Mouse (Mus musculus) lung, embryonic 14.5 days (tissue): ENCODE data around the gene Tuba3a. TPM values are rescaled to one million over a fixed set of nuclear protein-coding genes. Genes with fewer than 3 reads are reported as not detected.

ENCODE experiments used
- ATAC-seq: fragments of 200-750 bp; cut with Nextera tagmentation; 2 replicates; pipeline ENCODE4 v1.8.0; 2017; ENCODE audit warnings: mild to moderate bottlenecking, moderate TSS enrichment, moderate library complexity; ENCODE audit not compliant: insufficient read depth
- DNase-seq: peaks from one replicate; pipeline ENCODE4 v3.0.0-alpha.2; 2015
- H3K27ac ChIP-seq: fragments of 300-500 bp; sonication (generic); 2 replicates; pipeline ENCODE4 v1.5.1; 2014; ENCODE audit warnings: low read depth, mild to moderate bottlenecking, moderate library complexity
- H3K27me3 ChIP-seq: fragments of 300-500 bp; sonication (generic); 2 replicates; pipeline ENCODE4 v1.6.1; 2014; ENCODE audit warnings: low read length, control low read depth; ENCODE audit not compliant: insufficient read depth
- H3K36me3 ChIP-seq: fragments of 300-500 bp; sonication (generic); 2 replicates; pipeline ENCODE4 v1.6.1; 2014; ENCODE audit warnings: control low read depth; ENCODE audit not compliant: insufficient read depth
- H3K4me1 ChIP-seq: fragments of 300-500 bp; sonication (generic); 2 replicates; pipeline ENCODE4 v1.6.1; 2014; ENCODE audit warnings: antibody characterized with exemption, control low read depth; ENCODE audit not compliant: insufficient read depth
- H3K4me2 ChIP-seq: fragments of 300-500 bp; sonication (generic); 2 replicates; pipeline ENCODE4 v1.6.1; 2014; ENCODE audit warnings: mild to moderate bottlenecking
- H3K4me3 ChIP-seq: fragments of 300-500 bp; sonication (generic); 2 replicates; pipeline ENCODE4 v1.5.1; 2014; ENCODE audit warnings: low read depth, low read length
- H3K9ac ChIP-seq: fragments of 300-500 bp; sonication (generic); 2 replicates; pipeline ENCODE4 v1.6.1; 2014
- H3K9me3 ChIP-seq: fragments of 300-500 bp; sonication (generic); 2 replicates; pipeline ENCODE4 v1.6.1; 2016; ENCODE audit warnings: low read depth, low read length, control low read depth
- CTCF ChIP-seq: IDR thresholded peaks from 2 replicates; pipeline ENCODE4 v1.5.1; 2016; ENCODE audit warnings: antibody characterized with exemption, low read depth
- WGBS: fragments of 180-500 bp; shearing (Covaris S2); extraction: QIAGEN DNeasy Blood & Tissue Kit; methylation state at CpG from one replicate; pipeline ENCODE4 v1.1.7; 2014; 5-methylcytosine and 5-hydroxymethylcytosine counted together
- polyA plus RNA-seq: library from polyadenylated mRNA; unstranded; fragments of >200 nt; fragmentation: Nextera tagmentation; extraction: Ambion mirVana; gene quantifications from 2 replicates; pipeline ENCODE4 v1.2.1, GENCODE M21; 2014

Gene Tuba3a
- polyA plus RNA-seq, 1 experiment from 2014 or later, result 0.32 TPM

- Histone ChIP-seq H3K27ac (no peak overlapping the region), H3K4me2 (no peak overlapping the region), H3K4me3 (no peak overlapping the region), H3K9ac (no peak overlapping the region), H3K4me1 (no peaks in the 10 kb centered on the region), H3K36me3 (no peaks in the 10 kb centered on the region), H3K9me3 (no peaks in the 10 kb centered on the region), H3K27me3 (no peaks in the 10 kb centered on the region)
- DNase-seq, result no peak
- ATAC-seq, result no peak
- TF ChIP-seq CTCF, result no peak
- WGBS, result 57% methylated on average over 13 of the region's 13 CpGs
Observed at GRCm38 (mm10) chr6:125266091-125266490, 19.8 kb downstream of the Tuba3a start.

- H3K4me1 ChIP-seq, result no peaks in the 10 kb centered on the region
- 37% methylated on average over 10 of the region's 10 CpGs for WGBS
- no peaks in the 10 kb centered on the region for H3K27me3 ChIP-seq
- H3K4me2 ChIP-seq, result no peak overlapping the region
- H3K36me3 ChIP-seq, result no peaks in the 10 kb centered on the region
- no peak for TF ChIP-seq CTCF
- no peak overlapping the region for H3K9ac ChIP-seq
- DNase-seq (no peak), ATAC-seq (no peak)
- H3K4me3 ChIP-seq, result no peak overlapping the region
- H3K27ac ChIP-seq, result no peak overlapping the region
- H3K9me3 ChIP-seq, result no peaks in the 10 kb centered on the region
Observed at GRCm38 (mm10) chr6:125265239-125265638, 20.6 kb downstream of the Tuba3a start.

GRCm38 (mm10) chr6:125264219-125264618 is 21.6 kb downstream of the Tuba3a start:
- Histone ChIP-seq H3K27ac (no peak overlapping the region), H3K4me1 (no peaks in the 10 kb centered on the region), H3K4me3 (no peak overlapping the region), H3K4me2 (no peak overlapping the region), H3K27me3 (no peaks in the 10 kb centered on the region), H3K36me3 (no peaks in the 10 kb centered on the region), H3K9ac (no peak overlapping the region), H3K9me3 (no peaks in the 10 kb centered on the region)
- no peak for DNase-seq
- ATAC-seq, result no peak
- 74% methylated on average over 9 of the region's 9 CpGs for WGBS
- no peak for TF ChIP-seq CTCF

- H3K4me1 ChIP-seq, result no peaks in the 10 kb centered on the region
- no peaks in the 10 kb centered on the region for H3K27me3 ChIP-seq
- H3K27ac ChIP-seq, result no peak overlapping the region
- H3K9ac ChIP-seq, result no peak overlapping the region
- no peaks in the 10 kb centered on the region for H3K9me3 ChIP-seq
- 45% methylated on average over 10 of the region's 10 CpGs for WGBS
- H3K4me2 ChIP-seq, result no peak overlapping the region
- no peak for DNase-seq
- no peak for TF ChIP-seq CTCF
- H3K36me3 ChIP-seq, result no peaks in the 10 kb centered on the region
- H3K4me3 ChIP-seq, result no peak overlapping the region
- no peak for ATAC-seq
Observed at GRCm38 (mm10) chr6:125260006-125260555, 25.8 kb downstream of the Tuba3a start.

- Histone ChIP-seq H3K36me3 (no peaks in the 10 kb centered on the region), H3K4me1 (no peaks in the 10 kb centered on the region), H3K27ac (no peak overlapping the region), H3K27me3 (no peaks in the 10 kb centered on the region), H3K9me3 (no peaks in the 10 kb centered on the region), H3K4me2 (no peak overlapping the region), H3K9ac (no peak overlapping the region), H3K4me3 (no peak overlapping the region)
- TF ChIP-seq CTCF, result no peak
- DNase-seq, result no peak
- no peak for ATAC-seq
- WGBS, result 70% methylated on average over 8 of the region's 8 CpGs
Observed at GRCm38 (mm10) chr6:125256222-125256966, 29.4 kb downstream of the Tuba3a start.

GRCm38 (mm10) chr6:125255516-125256044 is 30.3 kb downstream of the Tuba3a start:
- 77% methylated on average over 7 of the region's 7 CpGs for WGBS
- Histone ChIP-seq H3K27ac (no peak overlapping the region), H3K36me3 (no peaks in the 10 kb centered on the region), H3K4me1 (no peaks in the 10 kb centered on the region), H3K4me2 (no peak overlapping the region), H3K4me3 (no peak overlapping the region), H3K27me3 (no peaks in the 10 kb centered on the region), H3K9ac (no peak overlapping the region), H3K9me3 (no peaks in the 10 kb centered on the region)
- ATAC-seq (no peak), DNase-seq (no peak)
- no peak for TF ChIP-seq CTCF

GRCm38 (mm10) chr6:125253863-125254715 is 31.8 kb downstream of the Tuba3a start:
- H3K4me2 ChIP-seq, result no peak overlapping the region
- no peaks in the 10 kb centered on the region for H3K27me3 ChIP-seq
- no peaks in the 10 kb centered on the region for H3K9me3 ChIP-seq
- TF ChIP-seq CTCF, result no peak
- WGBS, result 72% methylated on average over 14 of the region's 14 CpGs
- H3K4me1 ChIP-seq, result no peaks in the 10 kb centered on the region
- no peaks in the 10 kb centered on the region for H3K36me3 ChIP-seq
- no peak overlapping the region for H3K9ac ChIP-seq
- H3K27ac ChIP-seq, result no peak overlapping the region
- no peak for ATAC-seq
- H3K4me3 ChIP-seq, result no peak overlapping the region
- DNase-seq, result no peak
